ENCODE assay signal across 11 mouse cellular contexts in genomic region chr7:75686046-75686826, GRCm38 (mm10).
DNase-seq lines count a peak whose midpoint lies in the region; ATAC-seq and TF ChIP-seq lines count a peak whose summit lies in the region.
"Had no signal": no experiment of that assay in that cellular context is flagged by ENCODE, and none has a peak within 500 bp of the region (broad histone marks: within the 10 kb centered on the region; RNA-seq: fewer than 3 reads in every experiment).

No protein-coding gene starts in this region.

- WGBS in kidney, adult 2 months, result 74% methylated on average over 7 of the region's 7 CpGs
- WGBS in macrophage (ENCODE audit: missing documents), result 14% methylated on average over 7 of the region's 7 CpGs
- 92% methylated on average over 7 of the region's 7 CpGs for WGBS in forebrain, embryonic 11.5 days
- WGBS in kidney, embryonic 15.5 days, result 87% methylated on average over 7 of the region's 7 CpGs

- peak; percentile 67 for ATAC-seq in activated CD4-positive, CD25-positive, alpha-beta regulatory T cell, adult 4 months
- no peak for ATAC-seq in forebrain, embryonic 11.5 days (replicated peaks; ENCODE audit: low FRiP score)
- ATAC-seq in kidney, embryonic 15.5 days (replicated peaks; ENCODE audit: low FRiP score), result no peak

- no peak for TF ChIP-seq POLR2A in kidney, adult 2 months (IDR thresholded peaks at IDR 0.05; ENCODE audit: low read depth, low read length)

- no peak for DNase-seq in kidney, adult 2 months
- DNase-seq in kidney, postnatal 10 days, result no peak
- peak; percentile 87 for DNase-seq in A20 (ENCODE audit: low read depth, low spot score)
- no peak for DNase-seq in forebrain, embryonic 11.5 days (ENCODE audit: low spot score)
- no peak for DNase-seq in kidney, postnatal 4 days
- DNase-seq: cerebellum, adult 18-20 months; heart, postnatal 36 days had no signal

- H3K27me3 ChIP-seq in kidney, adult 2 months (replicated peaks; ENCODE audit: control insufficient read depth, insufficient read depth, low read length), result no peaks in the 10 kb centered on the region
- H3K27me3 ChIP-seq in forebrain, embryonic 11.5 days (ENCODE audit: control insufficient read depth, insufficient read depth, low read length), result no peaks in the 10 kb centered on the region
- no peaks in the 10 kb centered on the region for H3K27me3 ChIP-seq in kidney, embryonic 15.5 days
- H3K27me3 ChIP-seq: embryonic facial prominence, embryonic 15.5 days had no signal

- no peaks in the 10 kb centered on the region for H3K9me3 ChIP-seq in forebrain, embryonic 11.5 days (ENCODE audit: control insufficient read depth, low read length)
- H3K9me3 ChIP-seq in kidney, embryonic 15.5 days (replicated peaks), result no peaks in the 10 kb centered on the region
- H3K9me3 ChIP-seq: embryonic facial prominence, embryonic 15.5 days had no signal

- no peak overlapping the region for H3K4me2 ChIP-seq in forebrain, embryonic 11.5 days (ENCODE audit: low read depth, low read length, severe bottlenecking)
- no peak overlapping the region for H3K4me2 ChIP-seq in kidney, embryonic 15.5 days
- H3K4me2 ChIP-seq: embryonic facial prominence, embryonic 15.5 days had no signal

- no peak overlapping the region for H3K4me3 ChIP-seq in kidney, adult 2 months (ENCODE audit: insufficient read depth, low read depth, low read length)
- no peak overlapping the region for H3K4me3 ChIP-seq in macrophage (ENCODE audit: inconsistent target)
- no peak overlapping the region for H3K4me3 ChIP-seq in forebrain, embryonic 11.5 days (ENCODE audit: low read depth, low read length)
- H3K4me3 ChIP-seq in kidney, embryonic 15.5 days (replicated peaks), result no peak overlapping the region
- H3K4me3 ChIP-seq: embryonic facial prominence, embryonic 15.5 days had no signal

- no peak for TF ChIP-seq CTCF in kidney, adult 2 months (conservative IDR thresholded peaks at IDR 0.05; ENCODE audit: insufficient read depth, insufficient read length, low read depth, low read length)

- no peaks in the 10 kb centered on the region for H3K79me2 ChIP-seq in macrophage (ENCODE audit: inconsistent target)

- H3K9ac ChIP-seq in forebrain, embryonic 11.5 days (ENCODE audit: low read length), result no peak overlapping the region
- no peak overlapping the region for H3K9ac ChIP-seq in kidney, embryonic 15.5 days
- H3K9ac ChIP-seq: embryonic facial prominence, embryonic 15.5 days had no signal

- H3K27ac ChIP-seq in kidney, adult 2 months (ENCODE audit: insufficient read depth, low read depth, low read length), result peak overlapping the region; percentile 56
- H3K27ac ChIP-seq in macrophage, result peak overlapping the region; percentile 94
- no peak overlapping the region for H3K27ac ChIP-seq in forebrain, embryonic 11.5 days (ENCODE audit: low read depth, low read length)
- H3K27ac ChIP-seq in kidney, embryonic 15.5 days, result no peak overlapping the region
- H3K27ac ChIP-seq: embryonic facial prominence, embryonic 15.5 days had no signal

- H3K4me1 ChIP-seq in kidney, adult 2 months (ENCODE audit: control insufficient read depth, insufficient read depth, low read length), result no peaks in the 10 kb centered on the region
- H3K4me1 ChIP-seq in forebrain, embryonic 11.5 days (replicated peaks; ENCODE audit: control insufficient read depth, insufficient read depth, low read length), result 0 out of 2 replicates have a peak, but pooled peaks cover 5% of the 10 kb centered on the region
- H3K4me1 ChIP-seq in kidney, embryonic 15.5 days, result 0 out of 2 replicates have a peak, but pooled peaks cover 3% of the 10 kb centered on the region

- peaks cover 1% of the 10 kb centered on the region; the same call in 1 of the 2 replicates for H3K36me3 ChIP-seq in kidney, adult 2 months (ENCODE audit: control insufficient read depth, insufficient read depth, low read length)
- H3K36me3 ChIP-seq in macrophage (ENCODE audit: inconsistent target), result no peaks in the 10 kb centered on the region
- H3K36me3 ChIP-seq in forebrain, embryonic 11.5 days (ENCODE audit: control insufficient read depth, insufficient read depth, low read length), result no peaks in the 10 kb centered on the region
- H3K36me3 ChIP-seq in kidney, embryonic 15.5 days, result peaks cover 55% of the 10 kb centered on the region

Comparison
In these comparisons a context has a peak if more than half of its experiments do, and no peak if none do; other contexts are left out.
1. H3K27ac ChIP-seq: peak in kidney, adult 2 months (single experiment) and macrophage (single experiment); none in forebrain, embryonic 11.5 days (single experiment) and kidney, embryonic 15.5 days (single experiment).